Mouse (Mus musculus) intestine, embryonic 14.5 days (tissue): ENCODE data around the gene AU015836. TPM values are rescaled to one million over a fixed set of nuclear protein-coding genes. Genes with fewer than 3 reads are reported as not detected.
"Not testable (repeated sequence)": the region's sequence is repeated elsewhere in the genome, so short reads cannot be mapped to it uniquely, and the experiment has no call there.

Experiments used
- ATAC-seq: fragments of 200-750 bp; cut with Nextera tagmentation; replicated peaks from 2 replicates; pipeline ENCODE4 v1.8.0; 2017; ENCODE audit warnings: low read depth, moderate number of reproducible peaks, moderate TSS enrichment, moderate library complexity; ENCODE audit not compliant: low FRiP score, low TSS enrichment
- DNase-seq: peaks from one replicate; pipeline ENCODE4 v3.0.0-alpha.2; 2018; ENCODE audit warnings: low spot score
- H3K27ac ChIP-seq: fragments of 300-500 bp; sonication (generic); 2 replicates; pipeline ENCODE4 v1.5.1; 2014; ENCODE audit warnings: low read depth, mild to moderate bottlenecking, control low read depth
- H3K27me3 ChIP-seq: fragments of 300-500 bp; sonication (generic); replicated peaks from 2 replicates; pipeline ENCODE4 v1.6.1; 2014; ENCODE audit warnings: low read length, control low read depth; ENCODE audit not compliant: control insufficient read depth, insufficient read depth
- H3K36me3 ChIP-seq: fragments of 300-500 bp; sonication (generic); 2 replicates; pipeline ENCODE4 v1.6.1; 2014; ENCODE audit warnings: low read length, control low read depth; ENCODE audit not compliant: control insufficient read depth, insufficient read depth
- H3K4me1 ChIP-seq: fragments of 300-500 bp; sonication (generic); replicated peaks from 2 replicates; pipeline ENCODE4 v1.6.1; 2014; ENCODE audit warnings: low read length, control low read depth, mixed read lengths; ENCODE audit not compliant: control insufficient read depth, insufficient read depth
- H3K4me2 ChIP-seq: fragments of 300-500 bp; sonication (generic); 2 replicates; pipeline ENCODE4 v1.6.1; 2014; ENCODE audit warnings: low read length
- H3K4me3 ChIP-seq: fragments of 300-500 bp; sonication (generic); 2 replicates; pipeline ENCODE4 v1.5.1; 2014; ENCODE audit warnings: low read depth, low read length, control low read depth, mixed read lengths
- H3K9ac ChIP-seq: fragments of 300-500 bp; sonication (generic); 2 replicates; pipeline ENCODE4 v1.6.1; 2014; ENCODE audit warnings: mild to moderate bottlenecking, low read length
- H3K9me3 ChIP-seq: fragments of 300-500 bp; sonication (generic); 2 replicates; pipeline ENCODE4 v1.6.1; 2016; ENCODE audit warnings: low read length, control low read depth; ENCODE audit not compliant: control insufficient read depth
- WGBS: fragments of 180-500 bp; shearing (Covaris S2); extraction: QIAGEN DNeasy Blood & Tissue Kit; methylation state at CpG from one replicate; pipeline ENCODE4 v1.1.7; 2014; 5-methylcytosine and 5-hydroxymethylcytosine counted together
- polyA plus RNA-seq: library from polyadenylated mRNA; unstranded; fragments of >200 nt; fragmentation: Nextera tagmentation; extraction: Ambion mirVana; gene quantifications from 2 replicates; pipeline ENCODE4 v1.2.1, GENCODE M21; 2014

AU015836 gene
- polyA plus RNA-seq, 1 experiment from 2014 or later = 0.14 TPM

GRCm38 (mm10) chrX:93985096-93985495 lies 16.6 kb downstream of the AU015836 start:
- not testable (repeated sequence) for H3K27ac ChIP-seq, H3K9ac ChIP-seq, ATAC-seq, H3K4me2 ChIP-seq, DNase-seq, H3K9me3 ChIP-seq, H3K4me1 ChIP-seq, H3K36me3 ChIP-seq, H3K4me3 ChIP-seq
- peaks cover 21% of the 10 kb centered on the region for H3K27me3 ChIP-seq
- 64% methylated on average over 2 of the region's 3 CpGs for WGBS

- ATAC-seq (no peak), DNase-seq (no peak)
- H3K27me3 ChIP-seq = no peaks in the 10 kb centered on the region
- H3K4me2 ChIP-seq = no peak overlapping the region
- no peaks in the 10 kb centered on the region for H3K9me3 ChIP-seq
- no peak overlapping the region for H3K4me3 ChIP-seq
- WGBS = 79% methylated on average over 3 of the region's 3 CpGs
- no peaks in the 10 kb centered on the region for H3K36me3 ChIP-seq
- no peak overlapping the region for H3K27ac ChIP-seq
- H3K4me1 ChIP-seq = no peaks in the 10 kb centered on the region
- no peak overlapping the region for H3K9ac ChIP-seq
These were observed 38.5 kb downstream of the AU015836 start for GRCm38 (mm10) chrX:94006991-94007390.

GRCm38 (mm10) chrX:94009442-94009841 lies 41.0 kb downstream of the AU015836 start:
- no peak overlapping the region for H3K9ac ChIP-seq
- no peak overlapping the region for H3K27ac ChIP-seq
- H3K36me3 ChIP-seq = no peaks in the 10 kb centered on the region
- WGBS = 78% methylated on average over 3 of the region's 3 CpGs
- H3K4me1 ChIP-seq = no peaks in the 10 kb centered on the region
- ATAC-seq (no peak), DNase-seq (no peak)
- H3K27me3 ChIP-seq = 0 out of 2 replicates have a peak, but pooled peaks cover 4% of the 10 kb centered on the region
- no peak overlapping the region for H3K4me2 ChIP-seq
- H3K4me3 ChIP-seq = no peak overlapping the region
- no peaks in the 10 kb centered on the region for H3K9me3 ChIP-seq

GRCm38 (mm10) chrX:94011656-94012173 lies 43.3 kb downstream of the AU015836 start:
- DNase-seq = no peak
- H3K4me1 ChIP-seq = no peaks in the 10 kb centered on the region
- 70% methylated on average over 7 of the region's 7 CpGs for WGBS
- no peak overlapping the region for H3K4me3 ChIP-seq
- H3K36me3 ChIP-seq = no peaks in the 10 kb centered on the region
- no peak overlapping the region for H3K4me2 ChIP-seq
- no peak for ATAC-seq
- H3K9me3 ChIP-seq = no peaks in the 10 kb centered on the region
- no peak overlapping the region for H3K27ac ChIP-seq
- peaks cover 8% of the 10 kb centered on the region; the same call in 1 of the 2 replicates for H3K27me3 ChIP-seq
- no peak overlapping the region for H3K9ac ChIP-seq

- no peaks in the 10 kb centered on the region for H3K36me3 ChIP-seq
- no peak overlapping the region; the same call in 1 of the 2 replicates for H3K27ac ChIP-seq
- H3K9ac ChIP-seq = no peak overlapping the region
- 31% methylated on average over 12 of the region's 12 CpGs for WGBS
- no peak overlapping the region for H3K4me3 ChIP-seq
- no peak for DNase-seq
- peaks cover 8% of the 10 kb centered on the region; the same call in 1 of the 2 replicates for H3K27me3 ChIP-seq
- no peak for ATAC-seq
- H3K9me3 ChIP-seq = no peaks in the 10 kb centered on the region
- no peaks in the 10 kb centered on the region for H3K4me1 ChIP-seq
- H3K4me2 ChIP-seq = peak overlapping the region; percentile 15; the same call in 1 of the 2 replicates
These were observed 44.2 kb downstream of the AU015836 start for GRCm38 (mm10) chrX:94012479-94013167.

GRCm38 (mm10) chrX:94016891-94017290 lies 48.4 kb downstream of the AU015836 start:
- WGBS = 35% methylated on average over 1 of the region's 1 CpGs
- Histone ChIP-seq H3K4me3 (no peak overlapping the region), H3K36me3 (no peaks in the 10 kb centered on the region), H3K27me3 (peaks cover 8% of the 10 kb centered on the region; the same call in 1 of the 2 replicates), H3K9ac (no peak overlapping the region), H3K27ac (no peak overlapping the region), H3K9me3 (no peaks in the 10 kb centered on the region), H3K4me1 (no peaks in the 10 kb centered on the region), H3K4me2 (no peak overlapping the region)
- ATAC-seq (no peak), DNase-seq (no peak)

- no peak overlapping the region for H3K27ac ChIP-seq
- no peaks in the 10 kb centered on the region for H3K9me3 ChIP-seq
- H3K27me3 ChIP-seq = no peaks in the 10 kb centered on the region; the same call in 1 of the 2 replicates
- H3K9ac ChIP-seq = no peak overlapping the region
- ATAC-seq = no peak
- no peak overlapping the region for H3K4me3 ChIP-seq
- H3K4me1 ChIP-seq = no peaks in the 10 kb centered on the region
- DNase-seq = no peak
- no peak overlapping the region for H3K4me2 ChIP-seq
- no peaks in the 10 kb centered on the region for H3K36me3 ChIP-seq
- whole genome bisulfite sequencing = 66% methylated on average over 5 of the region's 5 CpGs
These were observed 53.9 kb downstream of the AU015836 start for GRCm38 (mm10) chrX:94022264-94022874.
